Mouse (Mus musculus): ENCODE results near the gene Vsig10l. TPM values are rescaled to one million over a fixed set of nuclear protein-coding genes. Genes with fewer than 3 reads are reported as not detected.

The Vsig10l gene
- polyA plus RNA-seq, 1 experiment from 2014 or later = 15.7 TPM

DNA sequence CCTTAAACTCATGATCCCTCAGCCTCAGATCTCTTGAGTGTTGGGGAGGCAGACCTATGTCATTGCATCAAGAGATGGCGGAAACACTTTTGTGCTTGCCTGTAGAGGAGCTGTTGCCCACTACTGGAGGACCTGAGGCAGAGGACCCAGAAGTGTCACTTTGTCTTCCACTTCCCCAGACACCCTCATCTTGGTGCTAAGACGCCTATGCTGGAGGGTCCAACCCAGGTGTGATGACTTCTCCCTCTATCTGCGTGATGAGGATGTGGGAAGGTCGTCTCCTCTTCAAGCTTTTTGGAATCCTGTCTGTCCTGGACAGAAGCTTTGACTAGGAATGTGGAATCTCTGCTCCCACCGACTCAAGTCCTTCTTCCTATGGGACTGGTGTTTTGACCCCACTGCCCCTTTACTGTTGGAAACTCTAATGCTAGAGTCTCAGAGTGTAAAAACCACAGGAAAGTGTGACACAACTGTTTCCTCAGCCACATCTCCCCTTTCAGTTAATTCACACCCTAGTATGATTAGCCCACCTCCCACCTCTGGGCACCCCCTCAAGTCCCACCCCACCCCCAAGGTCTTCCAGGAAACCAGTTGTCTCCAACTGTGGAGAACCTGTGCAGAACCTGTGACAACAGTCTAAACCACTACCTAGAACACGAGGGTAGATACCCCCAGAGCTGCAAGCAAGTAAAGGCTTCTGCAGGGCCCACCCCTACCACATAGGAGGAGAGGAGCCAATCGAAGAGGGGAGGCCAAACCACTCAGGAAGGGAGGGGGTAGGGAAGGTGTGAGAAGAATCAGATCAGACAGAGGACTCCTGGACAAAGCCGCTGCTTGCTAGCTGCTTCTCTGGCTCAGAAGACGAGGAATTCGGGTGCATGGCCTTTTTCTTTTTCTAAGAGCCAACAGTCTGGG lies 26.4 kb upstream of the Vsig10l start, which contains the start of gene Nkg7:
Gene Nkg7, plus strand, starts transcription at position 733 of the 915 bp plus-strand sequence.
- Histone ChIP-seq H3K4me1 (ENCODE audit: control insufficient read depth, insufficient read depth, low read length) (no peaks in the 10 kb centered on the region), H3K9ac (ENCODE audit: low read depth, low read length) (no peak within 1 kb of the TSS), H3K27me3 (ENCODE audit: control insufficient read depth, insufficient read depth, low read depth, low read length) (no peaks in the 10 kb centered on the region), H3K9me3 (replicated peaks; ENCODE audit: control insufficient read depth, low read length, poor library complexity, severe bottlenecking) (no peaks in the 10 kb centered on the region), H3K27ac (ENCODE audit: low read length) (no peak within 1 kb of the TSS), H3K36me3 (ENCODE audit: control insufficient read depth, insufficient read depth, low read length) (no peaks in the 10 kb centered on the region), H3K4me3 (ENCODE audit: low read depth, low read length) (no peak within 1 kb of the TSS), H3K4me2 (ENCODE audit: low read length) (no peak within 1 kb of the TSS)
- WGBS = 85% methylated on average over 10 of the region's 10 CpGs
- no peak for ATAC-seq

DNA sequence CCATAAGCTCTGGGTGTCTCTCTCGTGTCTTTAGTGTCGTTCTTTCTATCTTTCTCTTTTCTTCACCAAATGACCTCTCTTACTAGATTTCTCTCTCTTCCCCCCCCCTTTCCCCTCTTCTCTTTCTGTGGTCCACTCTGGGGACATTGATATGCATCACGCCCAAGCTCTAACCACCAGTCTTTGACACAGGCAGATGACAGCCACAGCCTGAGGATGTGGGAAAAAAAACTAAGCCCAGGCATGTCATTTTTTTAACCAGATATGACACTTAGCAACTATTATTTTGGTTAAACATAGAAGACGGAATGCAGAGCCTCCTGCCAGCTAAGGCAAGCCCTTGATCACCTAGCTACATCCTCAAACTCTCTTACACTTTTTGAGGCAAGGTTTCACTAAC lies 24.3 kb upstream of the Vsig10l start:
- Histone ChIP-seq H3K9me3 (replicated peaks; ENCODE audit: control insufficient read depth, low read length, poor library complexity, severe bottlenecking) (no peaks in the 10 kb centered on the region), H3K4me2 (ENCODE audit: low read length) (no peak overlapping the region), H3K27ac (ENCODE audit: low read length) (no peak overlapping the region), H3K36me3 (ENCODE audit: control insufficient read depth, insufficient read depth, low read length) (no peaks in the 10 kb centered on the region), H3K4me3 (ENCODE audit: low read depth, low read length) (no peak overlapping the region), H3K9ac (ENCODE audit: low read depth, low read length) (no peak overlapping the region), H3K27me3 (ENCODE audit: control insufficient read depth, insufficient read depth, low read depth, low read length) (no peaks in the 10 kb centered on the region), H3K4me1 (ENCODE audit: control insufficient read depth, insufficient read depth, low read length) (peaks cover 5% of the 10 kb centered on the region)
- ATAC-seq = no peak
- 81% methylated on average over 4 of the region's 4 CpGs for WGBS

DNA sequence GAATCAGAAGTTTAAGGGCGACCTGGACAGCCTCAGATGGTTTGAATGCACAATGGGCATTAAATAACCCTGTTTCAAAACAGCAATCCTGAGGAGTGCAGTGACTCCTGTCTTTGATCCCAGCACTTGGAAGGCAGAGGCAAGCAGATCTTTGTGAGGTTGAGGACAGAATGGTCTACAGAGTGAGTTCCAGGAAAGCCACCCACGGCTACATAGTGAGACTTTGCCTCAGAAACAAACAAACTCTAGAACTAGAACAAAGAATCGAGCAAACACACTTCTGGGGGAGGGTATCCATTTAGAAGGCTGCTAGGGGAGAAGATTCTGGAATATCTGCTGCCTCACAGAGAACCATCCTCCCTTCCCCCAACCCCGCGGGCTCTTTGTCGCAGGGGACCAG lies 22.5 kb upstream of the Vsig10l start, which contains the start of gene Cldnd2:
Gene Cldnd2, plus strand, starts transcription at position 301 of the 400 bp plus-strand sequence.
- no peak for ATAC-seq
- Histone ChIP-seq H3K9me3 (replicated peaks; ENCODE audit: control insufficient read depth, low read length, poor library complexity, severe bottlenecking) (no peaks in the 10 kb centered on the region), H3K27ac (ENCODE audit: low read length) (no peak within 1 kb of the TSS), H3K36me3 (ENCODE audit: control insufficient read depth, insufficient read depth, low read length) (no peaks in the 10 kb centered on the region), H3K9ac (ENCODE audit: low read depth, low read length) (no peak within 1 kb of the TSS), H3K4me2 (ENCODE audit: low read length) (no peak within 1 kb of the TSS), H3K4me3 (ENCODE audit: low read depth, low read length) (no peak within 1 kb of the TSS), H3K27me3 (ENCODE audit: control insufficient read depth, insufficient read depth, low read depth, low read length) (no peaks in the 10 kb centered on the region), H3K4me1 (ENCODE audit: control insufficient read depth, insufficient read depth, low read length) (peaks cover 16% of the 10 kb centered on the region)
- WGBS = 82% methylated on average over 6 of the region's 6 CpGs

DNA sequence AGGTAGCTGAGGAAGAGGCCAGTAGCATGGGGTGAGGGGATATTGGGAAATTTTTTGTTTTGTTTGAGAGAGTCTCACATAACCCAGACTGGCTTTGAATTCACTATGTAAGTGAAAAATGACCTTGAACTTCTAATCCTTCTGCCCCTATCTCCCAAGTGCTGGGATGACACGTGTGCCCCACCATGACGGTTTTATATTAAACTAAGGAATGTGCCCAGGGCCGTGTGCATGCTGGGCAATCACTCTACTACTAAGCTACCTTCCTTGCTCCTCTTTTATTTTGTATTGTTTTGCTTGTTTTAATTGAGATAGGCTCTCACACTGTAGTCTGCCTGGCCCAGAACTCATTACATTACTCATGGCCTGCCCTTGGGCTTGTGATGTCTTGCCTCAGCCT lies 21.9 kb upstream of the Vsig10l start:
- ATAC-seq = no peak
- 86% methylated on average over 3 of the region's 3 CpGs for WGBS
- H3K9ac ChIP-seq (ENCODE audit: low read depth, low read length) = no peak overlapping the region
- H3K4me3 ChIP-seq (ENCODE audit: low read depth, low read length) = no peak overlapping the region
- H3K27me3 ChIP-seq (ENCODE audit: control insufficient read depth, insufficient read depth, low read depth, low read length) = no peaks in the 10 kb centered on the region
- no peaks in the 10 kb centered on the region for H3K36me3 ChIP-seq (ENCODE audit: control insufficient read depth, insufficient read depth, low read length)
- no peak overlapping the region for H3K27ac ChIP-seq (ENCODE audit: low read length)
- H3K4me2 ChIP-seq (ENCODE audit: low read length) = no peak overlapping the region
- no peaks in the 10 kb centered on the region for H3K9me3 ChIP-seq (replicated peaks; ENCODE audit: control insufficient read depth, low read length, poor library complexity, severe bottlenecking)
- H3K4me1 ChIP-seq (ENCODE audit: control insufficient read depth, insufficient read depth, low read length) = peaks cover 16% of the 10 kb centered on the region

DNA sequence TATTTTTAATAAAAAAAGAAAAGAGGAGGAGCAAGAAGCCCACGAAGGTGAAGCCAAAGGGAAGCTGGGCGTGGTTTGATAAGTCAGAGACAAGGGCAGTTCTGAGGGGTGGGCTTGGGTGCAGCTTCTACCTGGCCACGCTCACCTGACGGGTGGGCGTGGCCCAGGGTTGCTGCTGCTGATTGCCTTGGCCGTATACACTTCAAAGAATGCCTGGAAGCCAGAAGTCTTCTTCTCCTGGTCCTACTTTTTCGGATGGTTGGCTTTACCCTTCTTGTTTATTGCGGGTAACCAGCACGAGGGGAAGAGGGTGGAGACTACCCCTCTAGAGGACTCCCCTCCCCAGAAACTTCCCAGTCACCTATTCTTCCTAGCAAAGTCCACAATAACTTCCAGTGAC lies 20.3 kb upstream of the Vsig10l start:
- Histone ChIP-seq H3K4me1 (ENCODE audit: control insufficient read depth, insufficient read depth, low read length) (peaks cover 16% of the 10 kb centered on the region), H3K4me3 (ENCODE audit: low read depth, low read length) (peak overlapping the region; percentile 45), H3K36me3 (ENCODE audit: control insufficient read depth, insufficient read depth, low read length) (no peaks in the 10 kb centered on the region), H3K27me3 (ENCODE audit: control insufficient read depth, insufficient read depth, low read depth, low read length) (no peaks in the 10 kb centered on the region), H3K4me2 (ENCODE audit: low read length) (peak overlapping the region; percentile 73), H3K9ac (ENCODE audit: low read depth, low read length) (peak overlapping the region; percentile 75), H3K27ac (ENCODE audit: low read length) (peak overlapping the region; percentile 90), H3K9me3 (replicated peaks; ENCODE audit: control insufficient read depth, low read length, poor library complexity, severe bottlenecking) (no peaks in the 10 kb centered on the region)
- WGBS = 13% methylated on average over 9 of the region's 9 CpGs
- no peak for ATAC-seq

DNA sequence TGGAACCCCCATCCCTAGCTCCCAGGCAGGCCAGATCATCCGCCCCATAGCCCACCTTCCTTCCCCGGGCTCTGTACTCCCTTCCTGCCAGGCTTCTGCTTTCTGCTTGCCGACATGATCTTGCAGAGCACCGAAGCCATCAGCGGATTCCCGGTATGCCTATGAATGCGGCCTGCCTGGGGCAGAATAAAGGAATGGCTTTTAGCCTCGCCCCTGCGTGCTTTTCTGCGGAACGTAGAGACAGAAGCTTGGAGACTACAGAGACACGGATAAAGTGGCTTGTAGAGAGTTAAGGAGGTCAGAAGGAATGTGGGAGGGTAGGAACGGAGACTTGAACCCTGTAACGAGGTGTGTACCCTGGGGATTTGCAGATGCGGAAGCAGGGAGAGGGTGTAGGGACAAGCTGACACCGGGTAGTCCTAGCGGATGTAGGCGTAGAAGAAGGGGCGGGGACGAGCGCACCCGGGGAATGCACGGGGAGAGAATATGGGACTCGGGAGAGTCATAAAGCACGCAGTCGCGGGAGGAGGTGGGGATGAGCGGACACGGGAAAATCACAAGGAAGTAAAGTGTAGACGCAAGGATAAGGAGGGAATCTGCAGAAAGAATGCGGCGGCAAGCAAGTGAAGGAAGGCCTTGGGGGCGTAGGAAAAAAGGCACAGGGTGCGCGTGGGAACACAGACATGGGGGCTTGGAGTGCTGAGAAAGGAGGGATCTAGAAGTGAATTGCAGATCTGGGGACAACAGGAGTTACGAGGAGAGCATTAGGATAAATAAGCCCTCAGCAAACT lies 19.6 kb upstream of the Vsig10l start:
- Histone ChIP-seq H3K4me2 (ENCODE audit: low read length) (peak overlapping the region; percentile 73), H3K4me3 (ENCODE audit: low read depth, low read length) (peak overlapping the region; percentile 45), H3K27me3 (ENCODE audit: control insufficient read depth, insufficient read depth, low read depth, low read length) (no peaks in the 10 kb centered on the region), H3K27ac (ENCODE audit: low read length) (peak overlapping the region; percentile 90), H3K9ac (ENCODE audit: low read depth, low read length) (peak overlapping the region; percentile 75), H3K4me1 (ENCODE audit: control insufficient read depth, insufficient read depth, low read length) (peaks cover 16% of the 10 kb centered on the region), H3K9me3 (replicated peaks; ENCODE audit: control insufficient read depth, low read length, poor library complexity, severe bottlenecking) (no peaks in the 10 kb centered on the region), H3K36me3 (ENCODE audit: control insufficient read depth, insufficient read depth, low read length) (no peaks in the 10 kb centered on the region)
- WGBS = under 1% methylated on average over 36 of the region's 36 CpGs
- ATAC-seq = peak; percentile 85

DNA sequence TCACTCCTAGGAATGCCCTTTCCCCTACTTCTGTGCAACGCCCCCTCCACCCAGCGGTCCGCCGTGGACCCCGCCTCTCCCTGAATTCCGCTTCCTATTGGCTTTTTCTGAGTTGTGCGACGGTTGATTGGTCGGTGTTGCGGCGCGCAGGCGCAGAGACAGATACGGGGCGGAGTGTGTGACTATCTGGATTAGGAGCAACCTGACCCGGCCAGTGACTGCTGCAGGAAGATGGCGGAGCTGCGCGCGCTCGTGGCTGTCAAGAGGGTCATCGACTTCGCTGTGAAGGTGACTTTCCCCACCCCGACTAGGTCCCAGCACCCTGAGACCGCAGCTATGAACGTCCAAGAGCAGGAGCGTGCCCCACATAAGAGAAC lies 19.0 kb upstream of the Vsig10l start, which contains the start of the genes Etfb and Gm45233:
Gene Etfb, plus strand, starts transcription at position 167 of the 377 bp plus-strand sequence.
Gene Gm45233, plus strand, starts transcription at position 212 of the 377 bp plus-strand sequence.
- under 1% methylated on average over 27 of the region's 27 CpGs for WGBS
- peak within 1 kb of the TSS; percentile 75 for H3K9ac ChIP-seq (ENCODE audit: low read depth, low read length)

DNA sequence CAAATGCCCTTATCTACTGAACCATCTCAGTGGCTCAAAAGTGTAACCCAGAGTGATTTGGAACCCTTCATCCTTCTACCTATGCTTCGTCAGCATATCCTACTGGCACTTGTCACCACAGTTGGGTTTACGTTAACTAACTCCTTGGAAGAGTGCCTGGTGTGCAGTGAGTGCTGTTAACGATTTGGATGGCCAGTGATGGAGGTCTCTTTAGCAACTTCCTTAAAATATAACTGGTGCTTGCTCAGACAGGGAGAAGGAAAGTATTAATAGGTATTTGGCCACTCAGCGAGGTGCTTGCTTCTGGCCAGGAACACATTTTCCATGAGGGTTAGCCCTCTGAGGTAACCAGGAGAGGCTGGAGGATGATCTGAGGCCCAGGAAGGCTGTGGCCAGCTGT lies 15.2 kb upstream of the Vsig10l start:
- Histone ChIP-seq H3K27ac (ENCODE audit: low read length) (no peak overlapping the region), H3K4me1 (ENCODE audit: control insufficient read depth, insufficient read depth, low read length) (peaks cover 12% of the 10 kb centered on the region), H3K9me3 (replicated peaks; ENCODE audit: control insufficient read depth, low read length, poor library complexity, severe bottlenecking) (no peaks in the 10 kb centered on the region), H3K27me3 (ENCODE audit: control insufficient read depth, insufficient read depth, low read depth, low read length) (no peaks in the 10 kb centered on the region), H3K9ac (ENCODE audit: low read depth, low read length) (no peak overlapping the region), H3K4me3 (ENCODE audit: low read depth, low read length) (no peak overlapping the region), H3K36me3 (ENCODE audit: control insufficient read depth, insufficient read depth, low read length) (no peaks in the 10 kb centered on the region), H3K4me2 (ENCODE audit: low read length) (no peak overlapping the region)
- ATAC-seq = no peak
- 96% methylated on average over 4 of the region's 4 CpGs for WGBS

More for the DNA sequence above, 19.0 kb upstream of the Vsig10l start, which contains the start of the genes Etfb and Gm45233:
- Histone ChIP-seq H3K9me3 (replicated peaks; ENCODE audit: control insufficient read depth, low read length, poor library complexity, severe bottlenecking) (no peaks in the 10 kb centered on the region), H3K4me1 (ENCODE audit: control insufficient read depth, insufficient read depth, low read length) (peaks cover 16% of the 10 kb centered on the region), H3K27ac (ENCODE audit: low read length) (peak within 1 kb of the TSS; percentile 90), H3K27me3 (ENCODE audit: control insufficient read depth, insufficient read depth, low read depth, low read length) (no peaks in the 10 kb centered on the region), H3K4me3 (ENCODE audit: low read depth, low read length) (peak within 1 kb of the TSS; percentile 45), H3K4me2 (ENCODE audit: low read length) (peak within 1 kb of the TSS; percentile 73), H3K36me3 (ENCODE audit: control insufficient read depth, insufficient read depth, low read length) (no peaks in the 10 kb centered on the region)
- ATAC-seq = peak; percentile 98

All from midbrain, embryonic 16.5 days (tissue).